Mouse (Mus musculus) layer of hippocampus, adult 11-12 months (tissue): ENCODE measurements around the gene Tprg.

Experiments
- DNase-seq: peaks from one replicate; pipeline ENCODE4 v3.0.0; 2022; ENCODE audit warnings: low spot score

Gene Tprg

DNA sequence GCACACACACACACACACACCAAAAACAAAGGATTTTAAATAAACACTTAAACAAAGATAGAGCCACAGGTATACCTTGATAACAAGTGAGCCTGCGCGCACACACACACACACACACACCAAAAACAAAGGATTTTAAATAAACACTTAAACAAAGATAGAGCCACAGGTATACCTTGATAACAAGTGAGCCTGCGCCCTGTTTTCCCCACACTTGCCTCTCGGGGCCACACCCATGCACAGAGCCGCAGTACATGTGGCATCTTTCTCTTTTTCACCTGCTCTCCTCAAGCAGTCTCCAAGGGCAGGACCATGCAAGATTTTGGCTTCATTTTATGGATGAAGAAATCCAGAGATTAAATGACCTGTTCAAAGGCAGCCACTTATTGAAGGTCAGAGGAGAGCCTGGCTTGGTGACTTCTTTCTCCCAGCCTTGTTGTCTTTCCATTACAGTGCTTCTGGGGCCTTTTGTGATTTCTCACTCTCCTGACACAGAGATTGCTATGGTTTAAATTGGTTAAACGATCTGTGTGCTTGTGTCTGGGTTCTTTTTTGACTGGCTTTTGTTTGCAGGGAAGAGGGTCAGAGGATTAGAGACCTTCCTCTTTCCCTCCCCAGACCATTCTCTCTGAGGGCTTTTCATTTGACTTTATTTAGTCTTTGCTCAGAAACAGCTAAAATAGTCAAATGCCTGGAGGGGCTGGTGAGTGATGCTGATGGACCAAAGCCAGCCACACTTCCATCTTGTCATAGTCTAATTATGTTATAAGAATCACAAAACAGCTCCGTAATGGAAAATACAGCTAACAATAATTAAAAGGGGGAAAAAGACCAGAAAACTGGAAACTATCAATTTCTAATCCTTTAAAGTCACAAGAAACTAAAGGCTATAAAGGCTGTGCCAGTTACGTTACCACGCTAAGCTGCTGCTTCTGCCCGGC lies 46.9 kb downstream of the Tprg start:
- DNase-seq, result no peak

DNA sequence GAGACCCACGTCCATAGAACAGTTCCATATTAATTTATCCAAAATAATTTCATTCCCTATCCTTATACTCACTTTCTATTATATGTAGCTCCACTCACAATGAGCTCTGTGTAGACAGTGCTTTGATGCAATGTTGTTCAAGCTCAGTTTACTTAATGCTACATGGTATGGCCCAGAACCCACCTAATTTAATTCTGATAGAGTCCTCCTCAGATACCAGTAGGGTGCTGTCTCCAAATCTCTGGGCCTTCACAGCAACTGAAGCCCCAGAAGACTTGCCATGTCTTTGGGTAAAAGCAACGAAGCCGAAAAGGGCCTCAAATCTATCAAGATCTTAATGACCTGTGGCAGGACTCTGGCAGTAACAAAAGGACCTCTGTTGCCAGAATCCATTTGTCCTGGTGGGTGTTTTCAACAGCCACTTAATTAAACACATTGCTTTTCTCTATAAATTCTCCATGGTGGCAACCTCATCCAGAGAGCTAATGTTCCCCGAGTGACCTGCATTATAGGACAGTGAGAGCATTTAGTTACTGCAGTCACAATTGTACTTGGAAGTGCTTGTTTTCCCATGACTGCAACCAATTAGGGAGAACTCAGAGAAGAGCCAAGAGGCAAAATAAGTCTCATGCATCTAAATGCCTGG lies 48.6 kb downstream of the Tprg start:
- no peak for DNase-seq

DNA sequence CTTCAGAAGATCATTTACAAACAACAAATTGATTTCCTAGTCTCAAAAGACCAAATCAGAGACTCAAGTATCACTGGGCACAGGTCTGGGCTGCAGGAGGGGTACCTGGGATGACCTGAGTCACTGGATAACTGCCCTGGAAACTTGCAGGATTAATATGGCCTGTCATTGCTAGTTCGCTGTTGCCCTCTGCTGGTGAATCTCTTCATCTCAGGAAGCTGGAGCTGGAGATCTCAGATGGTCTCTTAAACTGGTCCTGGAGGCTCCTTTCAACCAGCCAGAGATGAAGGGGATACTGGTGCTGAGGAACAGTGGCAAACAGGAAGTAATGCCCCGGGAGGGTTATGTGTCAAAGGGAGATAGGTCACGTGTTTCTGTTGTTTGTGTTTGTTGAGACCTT lies 63.0 kb downstream of the Tprg start:
- DNase-seq, result peak; percentile 80

DNA sequence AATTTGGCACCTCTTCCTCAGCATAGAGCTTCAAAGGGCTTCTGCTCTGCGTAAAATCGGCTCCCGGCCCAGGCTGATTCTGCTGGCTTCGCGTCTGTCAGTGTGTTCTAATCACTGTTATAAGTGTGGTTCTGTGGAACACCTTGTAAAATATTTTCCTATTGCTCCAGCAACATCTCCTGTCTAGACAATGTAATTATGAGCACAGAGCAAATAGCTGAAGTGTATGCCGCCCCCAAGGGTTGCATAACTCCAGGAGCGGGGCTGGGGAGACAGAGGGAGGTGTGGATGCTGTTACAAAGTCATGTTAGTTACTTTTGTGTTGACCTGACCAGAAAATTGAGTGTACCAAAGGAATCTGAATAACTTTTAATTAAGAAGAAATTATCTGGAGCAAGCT lies 81.2 kb downstream of the Tprg start:
- DNase-seq, result no peak

DNA sequence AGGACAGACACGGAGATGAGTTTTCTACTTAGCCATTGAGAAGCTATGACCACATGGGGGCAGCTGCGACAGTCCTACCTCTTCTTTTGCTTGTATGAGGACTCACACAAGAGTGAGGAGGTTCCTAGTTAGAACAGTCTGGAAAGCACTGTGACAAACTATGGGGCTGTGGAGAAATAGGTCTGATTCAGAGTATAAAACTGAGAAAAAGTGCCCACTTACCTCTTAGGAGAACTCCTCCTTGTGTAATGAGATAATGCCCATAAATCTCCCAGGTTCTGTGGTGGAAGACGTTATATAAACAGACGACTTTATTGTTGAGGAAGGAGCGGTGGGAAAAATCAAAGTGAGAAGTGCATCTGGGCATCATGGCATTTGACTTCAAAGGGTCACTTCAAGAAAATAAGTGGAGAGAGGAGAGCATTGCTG lies 83.4 kb downstream of the Tprg start:
- no peak for DNase-seq

DNA sequence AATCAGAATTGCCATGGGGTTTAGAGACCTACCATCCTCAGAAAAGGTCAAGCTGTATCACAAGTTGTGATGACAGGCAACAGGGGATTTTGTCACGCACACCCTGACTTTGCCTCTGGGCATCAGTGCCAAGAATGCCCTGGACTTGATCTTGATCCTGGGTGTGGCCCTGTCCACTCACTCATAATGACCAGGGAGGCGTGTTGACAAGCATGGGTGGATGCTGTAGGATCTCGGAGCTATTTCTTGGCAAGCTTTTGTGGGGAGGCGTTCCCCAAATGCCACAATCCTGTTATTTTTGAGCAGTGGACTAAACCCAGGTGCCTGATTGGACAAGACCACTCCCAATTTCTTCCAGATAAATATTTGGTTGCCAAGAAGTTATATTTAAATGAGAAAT lies 87.5 kb downstream of the Tprg start:
- DNase-seq, result no peak

DNA sequence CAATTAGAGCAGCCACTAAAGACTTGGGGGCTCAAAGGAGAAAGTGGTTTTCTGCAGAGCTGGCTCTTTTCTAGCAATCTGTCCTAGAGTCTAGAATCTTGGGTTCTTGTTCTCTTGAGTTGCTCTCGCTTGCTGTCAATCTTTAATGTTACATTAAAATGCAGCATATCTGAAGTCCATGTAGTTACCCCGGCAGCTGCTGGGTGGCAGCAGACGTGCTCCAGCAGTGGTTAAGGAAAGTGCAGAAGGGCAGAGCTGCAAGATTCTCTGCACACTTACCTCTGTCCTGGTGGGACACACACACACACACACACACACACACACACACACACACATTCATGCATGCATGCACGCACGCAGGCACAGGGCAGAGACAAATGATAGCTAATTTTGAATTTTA lies 88.2 kb downstream of the Tprg start:
- DNase-seq, result peak; percentile 26

DNA sequence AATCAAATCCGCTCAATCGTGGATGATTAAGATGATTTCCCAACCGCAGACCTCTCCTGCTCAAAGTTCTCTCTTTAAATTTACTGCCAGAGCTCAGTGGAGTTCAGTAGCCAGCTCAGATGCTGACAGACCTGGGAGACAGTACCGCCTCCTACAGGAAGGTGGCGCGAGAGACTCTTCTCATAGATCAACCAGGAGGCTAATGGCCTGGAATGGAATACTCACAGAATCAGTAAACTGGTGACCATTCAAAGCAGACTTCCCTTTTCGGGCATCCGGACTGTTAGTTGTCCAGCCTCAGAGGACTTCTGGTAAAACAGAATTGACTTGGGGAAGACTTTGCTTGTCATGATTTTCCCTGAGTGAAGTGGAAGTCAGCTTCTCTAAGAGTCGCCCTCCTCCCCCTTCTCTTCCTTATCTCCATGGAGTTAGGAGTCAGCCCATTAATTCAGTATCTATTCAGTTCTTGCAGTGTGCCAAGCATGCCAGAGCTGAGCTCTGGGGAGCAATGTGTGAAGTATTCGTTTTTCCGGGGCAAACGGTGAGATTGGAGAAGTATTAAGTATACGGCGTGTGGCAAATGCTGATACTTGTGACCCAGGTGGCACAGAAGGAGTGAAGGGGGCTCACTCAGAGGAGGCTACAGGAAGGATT lies 90.2 kb downstream of the Tprg start:
- DNase-seq, result peak; percentile 85

DNA sequence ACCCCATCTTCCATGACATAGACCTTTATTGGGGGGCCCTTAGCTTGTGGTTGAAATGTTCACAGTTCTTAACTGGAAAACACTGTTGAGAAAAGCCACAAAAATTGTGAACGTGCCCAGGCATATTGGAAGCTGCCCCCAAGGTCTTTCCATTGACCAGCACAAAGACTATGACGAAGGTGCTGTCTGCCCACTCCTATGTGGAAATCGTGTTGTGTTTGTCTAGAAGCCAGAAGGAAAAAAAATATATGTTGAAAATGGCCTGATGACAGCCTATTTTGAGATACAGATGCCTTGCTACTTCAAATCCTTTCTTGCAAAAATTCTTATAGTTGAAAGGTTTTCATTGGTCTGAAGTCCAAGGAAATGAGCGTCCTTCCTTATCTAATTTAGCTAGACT lies 91.1 kb downstream of the Tprg start:
- DNase-seq, result no peak

DNA sequence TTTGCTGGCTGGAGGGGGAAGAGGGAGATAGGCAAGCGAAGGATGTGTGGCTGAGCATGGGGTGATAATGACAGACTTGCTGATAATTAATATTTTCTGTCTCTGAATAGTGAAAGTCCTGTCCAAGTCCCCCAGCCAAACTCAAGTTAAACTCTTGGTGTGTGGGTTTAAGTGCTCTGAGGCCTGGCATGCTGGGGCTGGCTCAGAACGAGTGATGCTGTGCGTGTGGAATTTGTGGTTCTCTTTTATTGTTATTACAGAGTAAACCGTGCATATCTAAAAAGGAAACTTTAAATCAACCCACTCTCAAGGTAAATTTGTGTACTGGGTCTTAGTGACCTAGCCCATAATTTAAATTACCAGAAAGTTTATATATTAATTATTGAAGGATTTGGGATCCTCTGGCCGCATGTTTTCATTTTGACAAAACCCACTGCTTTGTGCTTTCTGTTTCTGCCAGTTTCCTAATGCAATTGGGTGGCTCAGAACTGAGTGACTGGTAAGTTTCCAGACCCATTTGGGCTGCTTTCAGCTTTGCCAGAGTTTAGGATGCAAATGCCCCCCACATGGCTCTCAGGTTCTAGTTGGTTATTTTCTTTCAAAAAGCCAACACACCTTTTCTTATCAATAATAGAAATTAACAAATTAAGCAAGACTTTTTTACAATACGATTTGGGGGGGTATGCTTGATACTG lies 99.0 kb downstream of the Tprg start:
- DNase-seq, result no peak

DNA sequence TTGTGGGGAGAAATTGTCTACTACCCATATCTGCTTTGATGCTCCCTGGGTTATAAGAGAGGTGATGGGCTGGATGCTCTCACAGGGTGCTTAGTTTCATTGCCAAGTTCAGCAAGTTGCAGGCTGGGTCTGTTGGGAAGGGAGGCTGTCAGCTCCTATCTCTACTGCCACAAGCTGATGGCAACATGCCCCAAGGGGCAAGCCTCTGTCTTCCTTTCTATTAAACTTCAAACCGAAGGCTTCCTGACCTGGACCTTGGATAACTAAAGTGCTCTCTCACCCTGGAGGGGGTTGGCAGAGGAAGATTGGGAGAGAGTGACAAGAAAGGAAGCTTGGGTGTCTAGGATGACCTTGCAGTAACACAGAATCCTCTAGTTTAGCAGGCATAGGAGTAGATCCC lies 108.1 kb downstream of the Tprg start:
- DNase-seq, result no peak

DNA sequence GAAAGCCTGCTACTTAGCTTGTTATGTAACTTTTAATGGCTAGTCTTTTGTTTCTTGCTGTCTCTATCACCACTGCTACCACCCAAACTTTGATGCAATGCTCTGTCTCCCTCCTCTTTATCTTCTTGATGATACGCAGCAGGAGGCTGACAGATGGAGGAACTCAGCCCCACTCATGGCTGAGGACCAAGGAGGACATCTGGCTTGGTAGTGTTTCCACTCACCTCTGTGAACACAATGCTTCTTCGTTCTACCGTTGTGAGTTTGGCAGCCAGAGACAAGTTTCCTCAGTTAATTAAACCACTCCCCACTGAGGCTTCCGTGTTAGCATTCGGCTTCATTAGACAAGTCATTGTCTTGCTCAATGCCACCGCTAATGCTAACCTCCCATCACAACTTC lies 117.5 kb downstream of the Tprg start:
- DNase-seq, result peak; percentile 6

DNA sequence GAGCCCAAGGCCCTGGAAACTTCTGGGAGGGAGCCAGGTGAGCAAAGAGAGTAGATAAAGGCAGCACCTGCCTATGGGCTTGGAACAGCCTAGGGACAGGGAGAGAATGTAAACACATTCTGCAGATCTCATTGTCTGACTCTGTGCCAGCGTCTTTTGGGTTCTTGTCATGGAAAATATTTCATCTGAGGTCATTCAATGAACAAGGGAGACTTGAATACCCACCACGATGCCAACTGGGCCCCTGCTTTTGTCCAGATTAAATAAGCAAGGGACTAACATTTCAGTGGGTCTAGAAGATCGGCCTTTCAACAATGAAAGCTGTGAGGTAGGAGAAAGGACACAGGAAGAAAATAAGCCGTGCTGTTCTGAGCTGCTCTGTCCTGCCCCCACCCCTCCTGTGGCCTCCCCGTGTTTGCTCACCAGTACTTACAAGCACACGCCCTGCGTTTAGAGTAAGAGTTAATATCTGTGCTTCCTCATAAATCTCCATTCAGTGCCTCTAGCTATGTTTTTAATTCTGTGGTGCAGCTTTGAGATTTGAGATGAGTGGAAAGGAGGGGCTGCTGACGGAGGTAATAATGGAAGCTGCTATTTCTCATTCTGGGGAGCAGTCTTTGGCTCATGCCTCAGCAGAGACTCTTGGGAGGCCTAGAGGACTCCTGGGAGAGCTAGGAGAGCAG lies 120.7 kb downstream of the Tprg start:
- no peak for DNase-seq

DNA sequence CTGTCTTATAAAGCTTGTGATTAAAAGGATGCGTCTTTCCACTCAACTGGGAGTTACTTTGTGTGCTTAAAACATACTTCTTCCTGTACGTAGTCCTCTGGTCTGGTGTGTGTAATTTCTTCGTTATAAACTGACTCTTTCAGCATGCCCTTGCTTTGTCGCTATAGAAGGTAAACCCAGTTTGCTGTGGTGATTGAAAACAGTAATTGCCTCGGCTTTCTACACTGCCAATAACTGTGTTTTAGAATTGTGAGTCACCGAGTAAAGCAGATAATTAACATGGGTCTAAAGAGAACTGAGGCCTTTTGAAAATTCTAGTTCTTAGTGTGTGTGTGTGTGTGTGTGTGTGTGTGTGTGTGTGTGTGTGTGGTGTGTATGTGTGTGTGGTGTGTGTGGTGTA lies 121.4 kb downstream of the Tprg start:
- DNase-seq, result no peak

DNA sequence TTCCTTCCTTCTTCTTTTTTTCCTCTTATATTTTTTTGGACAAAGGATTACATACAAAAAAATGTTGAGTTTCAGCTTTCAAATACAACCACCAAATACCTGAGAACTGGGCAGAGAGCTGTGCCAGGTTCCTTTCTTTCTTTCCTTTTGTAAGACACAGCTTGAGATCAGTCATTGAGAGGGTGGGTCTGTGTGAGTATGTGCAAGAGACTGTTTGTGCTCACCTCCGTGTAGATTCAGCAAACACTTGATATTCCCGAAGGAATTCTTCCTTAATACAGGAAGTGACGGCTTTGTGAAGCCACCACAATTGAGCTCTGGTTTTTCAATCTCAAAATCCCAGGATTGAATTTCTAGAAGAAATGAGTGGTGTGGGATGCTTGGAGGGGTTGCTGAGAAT lies 124.7 kb downstream of the Tprg start:
- no peak for DNase-seq

DNA sequence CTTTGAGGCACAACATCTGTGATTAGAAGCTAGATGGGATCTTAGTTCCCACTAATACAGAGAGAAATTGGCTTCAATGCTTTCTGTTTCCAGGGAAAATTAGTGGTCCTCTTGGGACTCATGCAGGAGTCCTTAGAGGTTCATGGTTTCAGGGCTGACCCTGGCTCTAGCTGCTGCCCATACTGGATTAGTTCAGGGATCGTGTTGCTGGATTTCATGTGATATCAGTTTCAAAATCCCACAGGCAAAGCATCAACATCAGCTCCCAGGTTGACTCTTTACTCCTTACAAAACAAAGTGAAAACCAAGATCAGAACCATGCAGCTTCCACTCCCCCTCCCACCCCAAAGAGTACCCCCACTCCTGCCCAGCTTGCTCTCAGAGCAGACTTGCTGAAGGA lies 127.3 kb downstream of the Tprg start:
- no peak for DNase-seq

DNA sequence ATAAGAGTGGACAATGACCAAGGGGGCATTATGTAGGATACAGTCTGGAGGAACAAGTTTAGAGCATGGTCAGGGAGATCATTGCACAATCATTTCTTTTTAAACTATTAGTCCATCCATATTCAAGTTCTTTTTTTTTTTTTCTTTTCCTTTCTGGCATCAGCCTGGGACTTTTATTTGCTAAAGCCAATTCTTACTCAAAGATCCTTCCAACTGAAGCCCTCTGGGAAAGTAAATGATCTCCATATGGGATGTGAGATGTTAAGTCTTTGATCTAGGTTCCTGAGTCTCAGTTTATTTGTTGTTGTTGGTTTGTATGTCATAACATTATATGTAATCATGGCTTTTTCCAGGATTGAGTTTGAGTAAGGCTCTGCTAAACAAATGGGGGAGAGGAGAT lies 128.6 kb downstream of the Tprg start:
- no peak for DNase-seq

DNA sequence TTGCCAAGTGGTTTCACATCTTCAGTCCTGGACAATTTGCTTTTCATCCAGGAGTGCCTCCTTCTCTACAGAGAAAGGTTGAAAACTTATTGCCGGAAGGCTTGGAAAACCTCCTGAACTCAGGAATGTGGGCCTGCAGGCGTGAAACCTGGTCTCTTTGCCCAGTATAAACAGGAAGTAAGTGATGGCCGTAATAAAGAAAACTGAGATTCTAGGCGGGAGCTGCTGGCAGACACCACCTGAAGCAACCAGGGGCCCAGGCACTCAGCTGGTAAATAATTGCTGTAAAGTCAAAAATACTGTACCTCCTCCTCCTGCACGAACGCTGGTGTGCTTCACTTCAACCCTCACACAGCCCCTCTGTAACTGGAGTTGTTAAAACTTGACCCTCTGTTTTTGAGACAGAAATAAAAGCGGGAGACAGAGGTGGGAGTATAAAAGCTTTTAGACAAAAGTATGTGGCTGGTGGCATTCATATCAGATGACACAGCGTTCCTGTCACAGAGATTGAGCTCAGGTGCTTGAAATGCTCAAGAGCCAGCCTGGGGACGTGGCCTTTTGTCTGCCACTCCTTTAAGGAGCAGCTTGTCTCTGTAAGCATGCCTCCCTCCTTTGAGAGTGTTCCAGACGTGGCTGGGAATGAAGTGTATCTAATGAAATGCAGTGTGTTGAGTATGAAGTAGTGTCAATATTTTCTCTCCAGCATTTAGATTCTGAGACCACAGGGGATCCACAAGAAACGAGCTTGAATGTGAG lies 131.4 kb downstream of the Tprg start:
- DNase-seq, result no peak

DNA sequence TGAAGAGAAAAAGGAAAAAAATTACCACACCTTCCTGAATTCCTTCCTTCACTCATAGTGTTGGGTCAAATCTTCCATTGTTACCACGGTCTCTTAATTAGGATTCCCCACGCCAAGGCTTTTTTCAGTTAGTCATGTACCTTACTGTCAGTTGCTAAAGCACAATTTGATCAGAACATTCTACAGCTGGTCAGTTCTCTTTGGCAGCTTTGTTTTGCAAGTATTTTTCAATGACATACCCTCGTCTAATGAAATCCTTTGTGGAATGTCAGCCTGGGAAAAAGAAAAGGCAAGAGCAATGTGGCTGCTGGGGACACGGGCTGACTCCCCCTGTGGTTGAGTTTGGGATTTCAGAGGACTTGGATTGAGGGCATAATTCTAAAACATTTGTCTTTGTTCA lies 136.4 kb downstream of the Tprg start:
- DNase-seq, result no peak

DNA sequence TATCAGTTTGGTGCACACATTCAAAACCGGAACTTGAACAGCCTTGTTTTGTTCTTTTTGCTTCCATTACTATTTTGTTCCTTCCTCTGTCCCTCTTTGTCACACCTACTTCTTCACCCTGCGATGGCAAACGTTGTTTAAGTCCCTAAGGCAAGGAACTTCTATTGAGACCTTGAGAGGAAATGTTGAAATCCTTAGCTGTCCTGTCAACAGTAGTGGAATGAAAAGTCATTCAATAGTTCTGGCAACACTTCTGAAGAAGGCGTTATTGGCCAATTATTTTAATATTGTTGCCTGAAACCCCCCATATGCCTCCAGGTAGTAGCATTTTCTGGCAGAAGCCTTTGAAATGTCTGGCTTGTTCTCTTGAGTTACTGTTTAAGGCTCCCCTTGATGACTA lies 137.4 kb downstream of the Tprg start:
- no peak for DNase-seq

DNA sequence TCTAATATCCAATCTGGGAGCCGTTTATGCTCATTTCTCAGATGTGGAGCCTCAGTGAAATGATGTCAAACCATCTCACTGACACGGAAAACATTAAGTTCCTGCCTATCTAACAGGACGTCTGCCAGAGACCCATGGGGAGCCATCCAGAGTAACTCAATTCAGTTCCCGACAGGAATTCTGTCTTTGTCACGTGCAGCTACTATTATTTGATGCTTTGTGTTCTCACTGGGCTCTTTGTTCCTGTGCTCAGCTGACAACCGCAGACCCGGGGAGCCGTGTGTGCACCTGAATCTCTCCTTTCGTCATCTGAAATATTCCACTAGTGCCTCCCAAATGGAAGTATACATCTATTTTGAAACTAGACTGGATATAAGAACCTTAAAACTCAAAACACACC lies 138.3 kb downstream of the Tprg start:
- DNase-seq, result no peak
